Mouse (Mus musculus): ENCODE results near the gene Hesx1. TPM values are rescaled to one million over a fixed set of nuclear protein-coding genes. Genes with fewer than 3 reads are reported as not detected.

Gene Hesx1
- total RNA-seq, 2 experiments from 2014 or later: not detected

GRCm38 (mm10) chr14:27050043-27050442, 55.8 kb downstream of the Hesx1 start:
- DNase-seq: no peak
- intact Hi-C loops (cut with DNase I): no loop called here

GRCm38 (mm10) chr14:27050560-27051510, 56.6 kb downstream of the Hesx1 start:
- intact Hi-C loops (cut with DNase I): no loop called here

GRCm38 (mm10) chr14:27051511-27051895, 57.3 kb downstream of the Hesx1 start:
- no peak for DNase-seq
- intact Hi-C loops (cut with DNase I): no loop called here

More at GRCm38 (mm10) chr14:27050560-27051510, 56.6 kb downstream of the Hesx1 start:
- DNase-seq: no peak

Other genes starting within 250 kb of the Hesx1 start
- gene Asb14, start 99.9 kb upstream of the Hesx1 start, total RNA-seq (2021): 10 to 100 TPM; 89.6 to 92.3 TPM
- gene Appl1, start 23.2 kb upstream of the Hesx1 start, total RNA-seq (2021): 10 to 100 TPM; 19.7 to 21.8 TPM
- gene Il17rd, start 44.5 kb downstream of the Hesx1 start, total RNA-seq (2021): 1 to 10 TPM; 4.8 to 5.1 TPM
- 10 to 100 TPM; 27.5 to 37.7 TPM for gene Arhgef3, start 120.5 kb downstream of the Hesx1 start, total RNA-seq (2021)

All from heart, postnatal 36 days (tissue).